In genomic region chr10:61722215-61722614, GRCm38 (mm10) we compare ENCODE assay signal across 28 mouse cellular contexts. TPM values are rescaled to one million over a fixed set of nuclear protein-coding genes. Genes with fewer than 3 reads are reported as not detected.
DNase-seq lines count a peak whose midpoint lies in the region; ATAC-seq and TF ChIP-seq lines count a peak whose summit lies in the region.
"Had no signal": no experiment of that assay in that cellular context is flagged by ENCODE, and none has a peak within 500 bp of the region (broad histone marks: within the 10 kb centered on the region; RNA-seq: fewer than 3 reads in every experiment).

No protein-coding gene starts in this region.

- DNase-seq in liver, adult 2 months (ENCODE audit: extremely low read depth, low read depth, low spot score) = peak; percentile 68
- DNase-seq in liver, embryonic 11.5 days (ENCODE audit: low spot score) = no peak
- DNase-seq in CH12.LX (ENCODE audit: extremely low read depth) = no peak
- no peak for DNase-seq in stomach, postnatal 0 days (ENCODE audit: low spot score)
- no peak for DNase-seq in B cell, adult 2 months
- DNase-seq: adrenal gland, adult 8-10 months; cerebellum, adult 18-20 months; cerebellum, adult 9-10 months; cerebellum, postnatal 14 days; gastrocnemius, postnatal 10 days; gastrocnemius, postnatal 36 days; heart, adult 2 months; heart, postnatal 36 days; kidney, adult 18-20 months had no signal

- H3K79me2 ChIP-seq in liver, adult 2 months (ENCODE audit: control insufficient read depth, insufficient read depth, low read length) = 0 out of 2 replicates have a peak, but pooled peaks cover 8% of the 10 kb centered on the region
- no peaks in the 10 kb centered on the region for H3K79me2 ChIP-seq in CH12.LX (replicated peaks; ENCODE audit: control insufficient read depth, extremely low read depth, insufficient read depth, poor library complexity, severe bottlenecking)

- H3K27ac ChIP-seq in liver, adult 2 months (replicated peaks; ENCODE audit: insufficient read depth, low read depth, low read length) = peak overlapping the region; percentile 45; the same call in 1 of the 2 replicates
- no peak overlapping the region for H3K27ac ChIP-seq in liver, embryonic 11.5 days (ENCODE audit: low read depth, low read length)
- no peak overlapping the region for H3K27ac ChIP-seq in CH12.LX (ENCODE audit: insufficient read depth, low read depth)
- peak overlapping the region; percentile 95 for H3K27ac ChIP-seq in brown adipose tissue, adult 24 weeks (replicated peaks; ENCODE audit: low read depth, low read length)
- no peak overlapping the region for H3K27ac ChIP-seq in stomach, postnatal 0 days (replicated peaks)
- H3K27ac ChIP-seq in heart, embryonic 11.5 days (ENCODE audit: low read depth, low read length) = no peak overlapping the region
- no peak overlapping the region for H3K27ac ChIP-seq in forebrain, embryonic 12.5 days
- H3K27ac ChIP-seq: embryonic facial prominence, embryonic 12.5 days; embryonic facial prominence, embryonic 15.5 days; forebrain, embryonic 15.5 days; heart, adult 2 months; heart, embryonic 10.5 days; hindbrain, embryonic 10.5 days; hindbrain, embryonic 13.5 days had no signal

- in situ Hi-C loops in CH12.LX (cut with MboI; ENCODE audit: low pct_ligation_motif_present, low pct_unique_long_range_greater_than_20kb, low sequenced_read_pairs) = no loop called here

- WGBS in liver, adult 2 months = 45% methylated on average over 3 of the region's 3 CpGs
- WGBS in liver, embryonic 11.5 days = 71% methylated on average over 3 of the region's 3 CpGs
- WGBS in stomach, postnatal 0 days = 67% methylated on average over 3 of the region's 3 CpGs
- 80% methylated on average over 3 of the region's 3 CpGs for WGBS in heart, embryonic 11.5 days (ENCODE audit: insufficient replicate concordance)
- WGBS in forebrain, embryonic 12.5 days = 85% methylated on average over 3 of the region's 3 CpGs

- no peak for TF ChIP-seq POLR2A in liver, adult 2 months (IDR thresholded peaks at IDR 0.05; ENCODE audit: extremely low read depth, insufficient read depth, low read length)
- no peak for TF ChIP-seq POLR2A in CH12.LX (IDR thresholded peaks at IDR 0.05; ENCODE audit: low read depth, low read length)

- no peak for TF ChIP-seq RAD21 in CH12.LX (IDR thresholded peaks at IDR 0.05; ENCODE audit: low read depth, low read length)

- no peak overlapping the region for H3K4me3 ChIP-seq in liver, adult 2 months (ENCODE audit: insufficient read depth, low read depth, low read length)
- no peak overlapping the region for H3K4me3 ChIP-seq in liver, embryonic 11.5 days (ENCODE audit: low read depth, low read length)
- peak overlapping the region in 1 of 3 experiments; percentile 15 for H3K4me3 ChIP-seq in CH12.LX (replicated peaks in 1 of 3; ENCODE audit: low read depth in 2 of 3, low read length in 2 of 3, poor library complexity in 1 of 3)
- H3K4me3 ChIP-seq in brown adipose tissue, adult 24 weeks (ENCODE audit: insufficient read depth, low read depth, low read length) = no peak overlapping the region
- no peak overlapping the region for H3K4me3 ChIP-seq in stomach, postnatal 0 days (ENCODE audit: low read depth, low read length)
- H3K4me3 ChIP-seq in heart, embryonic 11.5 days (ENCODE audit: low read depth, low read length) = no peak overlapping the region
- no peak overlapping the region for H3K4me3 ChIP-seq in forebrain, embryonic 12.5 days (replicated peaks)
- H3K4me3 ChIP-seq: embryonic facial prominence, embryonic 12.5 days; embryonic facial prominence, embryonic 15.5 days; forebrain, embryonic 15.5 days; heart, adult 2 months; heart, embryonic 10.5 days; hindbrain, embryonic 10.5 days; hindbrain, embryonic 13.5 days had no signal

- H3K9ac ChIP-seq in liver, adult 2 months (ENCODE audit: low read depth, low read length) = no peak overlapping the region
- H3K9ac ChIP-seq in liver, embryonic 11.5 days (ENCODE audit: low read depth, low read length) = no peak overlapping the region
- H3K9ac ChIP-seq in CH12.LX (ENCODE audit: insufficient read depth, low read depth) = peak overlapping the region; percentile 32
- H3K9ac ChIP-seq in stomach, postnatal 0 days (ENCODE audit: low read length) = no peak overlapping the region
- H3K9ac ChIP-seq in heart, embryonic 11.5 days (ENCODE audit: low read depth, low read length) = no peak overlapping the region
- no peak overlapping the region for H3K9ac ChIP-seq in forebrain, embryonic 12.5 days
- H3K9ac ChIP-seq: embryonic facial prominence, embryonic 12.5 days; embryonic facial prominence, embryonic 15.5 days; forebrain, embryonic 15.5 days; hindbrain, embryonic 13.5 days had no signal

- dilution Hi-C loops in CH12.LX (cut with MboI; ENCODE audit: extremely low pct_ligation_motif_present, extremely low pct_unique_long_range_greater_than_20kb, low sequenced_read_pairs) = no loop called here

- H3K36me3 ChIP-seq in liver, adult 2 months (ENCODE audit: control insufficient read depth, insufficient read depth, low read length) = no peaks in the 10 kb centered on the region
- H3K36me3 ChIP-seq in liver, embryonic 11.5 days (ENCODE audit: control insufficient read depth, insufficient read depth, low read length) = no peaks in the 10 kb centered on the region
- H3K36me3 ChIP-seq in CH12.LX (replicated peaks in 1 of 2; ENCODE audit: control insufficient read depth in 1 of 2, insufficient read depth in 1 of 2, low read length in 1 of 2) = peaks cover 5 to 24% of the 10 kb centered on the region in 2 experiments
- H3K36me3 ChIP-seq in stomach, postnatal 0 days (ENCODE audit: control insufficient read depth, insufficient read depth, low read length) = no peaks in the 10 kb centered on the region
- H3K36me3 ChIP-seq in heart, embryonic 11.5 days (ENCODE audit: control insufficient read depth, insufficient read depth, low read length) = no peaks in the 10 kb centered on the region
- no peaks in the 10 kb centered on the region for H3K36me3 ChIP-seq in forebrain, embryonic 12.5 days (replicated peaks)
- H3K36me3 ChIP-seq: embryonic facial prominence, embryonic 12.5 days; embryonic facial prominence, embryonic 15.5 days; forebrain, embryonic 15.5 days; hindbrain, embryonic 10.5 days; hindbrain, embryonic 13.5 days had no signal

- no peak for ATAC-seq in liver, embryonic 11.5 days (replicated peaks; ENCODE audit: low FRiP score)
- ATAC-seq in stomach, postnatal 0 days (ENCODE audit: low FRiP score, low TSS enrichment) = peak; percentile 51; the same call in 1 of the 2 replicates
- no peak for ATAC-seq in heart, embryonic 11.5 days (replicated peaks; ENCODE audit: insufficient number of reproducible peaks, low FRiP score, low TSS enrichment)
- no peak for ATAC-seq in forebrain, embryonic 12.5 days (ENCODE audit: low FRiP score)
- ATAC-seq: CD4-positive, CD25-positive, alpha-beta regulatory T cell, adult 4 months; forebrain, embryonic 15.5 days; hindbrain, embryonic 16.5 days; inflammation-experienced regulatory T-cells, adult 6 months; intestine, embryonic 16.5 days; Patski had no signal

- no peak for TF ChIP-seq CTCF in liver, adult 2 months (IDR thresholded peaks at IDR 0.05; ENCODE audit: low read depth, low read length)
- no peak for TF ChIP-seq CTCF in CH12.LX (conservative IDR thresholded peaks at IDR 0.05 in 1 of 2, IDR thresholded peaks at IDR 0.05 in 1 of 2; ENCODE audit: low read depth in 2 of 2, low read length in 2 of 2)
- TF ChIP-seq CTCF in stomach, postnatal 0 days (IDR thresholded peaks at IDR 0.05; ENCODE audit: low read depth) = no peak

- TF ChIP-seq EP300 in CH12.LX (IDR thresholded peaks at IDR 0.05; ENCODE audit: low read length) = no peak
- TF ChIP-seq EP300 in stomach, postnatal 0 days (optimal IDR thresholded peaks at IDR 0.05) = no peak

- H3K4me2 ChIP-seq in liver, embryonic 11.5 days = no peak overlapping the region
- peak overlapping the region; percentile 39 for H3K4me2 ChIP-seq in CH12.LX (ENCODE audit: insufficient read depth, low read depth, poor library complexity, severe bottlenecking)
- no peak overlapping the region for H3K4me2 ChIP-seq in stomach, postnatal 0 days (replicated peaks; ENCODE audit: low read depth)
- no peak overlapping the region for H3K4me2 ChIP-seq in heart, embryonic 11.5 days
- H3K4me2 ChIP-seq in forebrain, embryonic 12.5 days = no peak overlapping the region
- H3K4me2 ChIP-seq: embryonic facial prominence, embryonic 12.5 days; embryonic facial prominence, embryonic 15.5 days; forebrain, embryonic 15.5 days; hindbrain, embryonic 13.5 days had no signal

- H3K4me1 ChIP-seq in liver, adult 2 months (ENCODE audit: control insufficient read depth, insufficient read depth, low read length) = peaks cover 9% of the 10 kb centered on the region
- no peaks in the 10 kb centered on the region for H3K4me1 ChIP-seq in liver, embryonic 11.5 days (replicated peaks; ENCODE audit: control insufficient read depth, insufficient read depth, low read length)
- H3K4me1 ChIP-seq in CH12.LX (ENCODE audit: control insufficient read depth in 1 of 2, insufficient read depth in 2 of 2) = peaks cover 0 to 5% of the 10 kb centered on the region in 2 experiments; a peak in 2 of 4 replicates
- peaks cover 8% of the 10 kb centered on the region for H3K4me1 ChIP-seq in brown adipose tissue, adult 24 weeks (ENCODE audit: control insufficient read depth, insufficient read depth, insufficient read length, low read length)
- no peaks in the 10 kb centered on the region for H3K4me1 ChIP-seq in stomach, postnatal 0 days (replicated peaks; ENCODE audit: control insufficient read depth, insufficient read depth)
- no peaks in the 10 kb centered on the region for H3K4me1 ChIP-seq in heart, embryonic 11.5 days (ENCODE audit: control insufficient read depth, insufficient read depth, low read length)
- no peaks in the 10 kb centered on the region for H3K4me1 ChIP-seq in forebrain, embryonic 12.5 days
- H3K4me1 ChIP-seq: embryonic facial prominence, embryonic 12.5 days; embryonic facial prominence, embryonic 15.5 days; forebrain, embryonic 15.5 days; heart, embryonic 10.5 days; hindbrain, embryonic 10.5 days; hindbrain, embryonic 13.5 days had no signal

- H3K9me3 ChIP-seq in liver, embryonic 11.5 days (ENCODE audit: control insufficient read depth, low read length) = no peaks in the 10 kb centered on the region
- H3K9me3 ChIP-seq in CH12.LX (replicated peaks; ENCODE audit: low read length) = no peaks in the 10 kb centered on the region
- H3K9me3 ChIP-seq in stomach, postnatal 0 days (ENCODE audit: control insufficient read depth, low read length) = no peaks in the 10 kb centered on the region
- H3K9me3 ChIP-seq in heart, embryonic 11.5 days (replicated peaks; ENCODE audit: control insufficient read depth, low read length) = no peaks in the 10 kb centered on the region
- no peaks in the 10 kb centered on the region for H3K9me3 ChIP-seq in forebrain, embryonic 12.5 days
- H3K9me3 ChIP-seq: embryonic facial prominence, embryonic 12.5 days; embryonic facial prominence, embryonic 15.5 days; forebrain, embryonic 15.5 days; heart, embryonic 10.5 days; hindbrain, embryonic 10.5 days; hindbrain, embryonic 13.5 days had no signal

- H3K27me3 ChIP-seq in liver, adult 2 months (ENCODE audit: control insufficient read depth, insufficient read depth, low read length) = no peaks in the 10 kb centered on the region
- H3K27me3 ChIP-seq in liver, embryonic 11.5 days (replicated peaks; ENCODE audit: control insufficient read depth, insufficient read depth, low read length) = no peaks in the 10 kb centered on the region
- no peaks in the 10 kb centered on the region for H3K27me3 ChIP-seq in CH12.LX (replicated peaks)
- no peaks in the 10 kb centered on the region for H3K27me3 ChIP-seq in stomach, postnatal 0 days (ENCODE audit: control insufficient read depth, insufficient read depth, low read length)
- H3K27me3 ChIP-seq in heart, embryonic 11.5 days (ENCODE audit: control insufficient read depth, insufficient read depth, low read length) = no peaks in the 10 kb centered on the region
- H3K27me3 ChIP-seq in forebrain, embryonic 12.5 days = 0 out of 2 replicates have a peak, but pooled peaks cover 4% of the 10 kb centered on the region
- H3K27me3 ChIP-seq: embryonic facial prominence, embryonic 12.5 days; embryonic facial prominence, embryonic 15.5 days; forebrain, embryonic 15.5 days; Patski had no signal

RNA-seq across cellular contexts. Expression of gene Aifm2, which starts 7.2 kb away (rescaled TPM):
- total RNA-seq in liver, adult 2 months (2014; rRNA removed) = 19.8 and 22.4 TPM in 2 replicates
- polyA plus RNA-seq in liver, adult 2 months (2012; rRNA removed) = 19.3 and 23.2 TPM in 2 replicates
- 9.1 and 9.3 TPM in 2 replicates for polyA plus RNA-seq in liver, embryonic 11.5 days (2014; fragmentation: Nextera tagmentation; extraction: Ambion mirVana)
- 15.4 and 17.9 TPM in 2 replicates for total RNA-seq in CH12.LX (2012; rRNA removed)
- total RNA-seq in CH12.LX (2014; rRNA removed) = 10.1 and 11.2 TPM in 2 replicates
- 12.4 and 16.7 TPM in 2 replicates for polyA plus RNA-seq in CH12.LX (2012; ENCODE audit: insufficient read length, low read depth)
- polyA plus RNA-seq in brown adipose tissue, adult 24 weeks (2012; ENCODE audit: insufficient read depth, insufficient read length, missing spikeins) = 261 and 314 TPM in 2 replicates
- polyA plus RNA-seq in stomach, postnatal 0 days (2015; fragmentation: Nextera tagmentation; extraction: Ambion mirVana) = 9.2 and 9.4 TPM in 2 replicates
- 15.6 and 18.9 TPM in 2 replicates for polyA plus RNA-seq in heart, embryonic 11.5 days (2014; fragmentation: Nextera tagmentation; extraction: Ambion mirVana)
- polyA plus RNA-seq in forebrain, embryonic 12.5 days (2016; fragmentation: Nextera tagmentation; extraction: Ambion mirVana) = 5.8 and 6.1 TPM in 2 replicates

RNA-seq across cellular contexts. Expression of gene Tysnd1, which starts 26.9 kb away (rescaled TPM):
- 26.8 and 31.3 TPM in 2 replicates for total RNA-seq in liver, adult 2 months (2014; rRNA removed)
- polyA plus RNA-seq in liver, adult 2 months (2012; rRNA removed) = 111 and 123 TPM in 2 replicates
- polyA plus RNA-seq in liver, embryonic 11.5 days (2014; fragmentation: Nextera tagmentation; extraction: Ambion mirVana) = 39.0 and 47.4 TPM in 2 replicates
- total RNA-seq in CH12.LX (2012; rRNA removed) = 38.9 and 39.4 TPM in 2 replicates
- total RNA-seq in CH12.LX (2014; rRNA removed) = 20.5 and 23.2 TPM in 2 replicates
- 42.2 and 45.1 TPM in 2 replicates for polyA plus RNA-seq in CH12.LX (2012; ENCODE audit: insufficient read length, low read depth)
- polyA plus RNA-seq in brown adipose tissue, adult 24 weeks (2012; ENCODE audit: insufficient read depth, insufficient read length, missing spikeins) = 47.1 and 58.6 TPM in 2 replicates
- polyA plus RNA-seq in stomach, postnatal 0 days (2015; fragmentation: Nextera tagmentation; extraction: Ambion mirVana) = 18.5 and 20.9 TPM in 2 replicates
- 24.5 and 25.1 TPM in 2 replicates for polyA plus RNA-seq in heart, embryonic 11.5 days (2014; fragmentation: Nextera tagmentation; extraction: Ambion mirVana)
- polyA plus RNA-seq in forebrain, embryonic 12.5 days (2016; fragmentation: Nextera tagmentation; extraction: Ambion mirVana) = 28.4 and 28.9 TPM in 2 replicates

RNA-seq across cellular contexts. Expression of gene Sar1a, which starts 42.1 kb away (rescaled TPM):
- 73.0 and 76.2 TPM in 2 replicates for total RNA-seq in liver, adult 2 months (2014; rRNA removed)
- polyA plus RNA-seq in liver, adult 2 months (2012; rRNA removed) = 44.9 and 53.2 TPM in 2 replicates
- 166 and 177 TPM in 2 replicates for polyA plus RNA-seq in liver, embryonic 11.5 days (2014; fragmentation: Nextera tagmentation; extraction: Ambion mirVana)
- total RNA-seq in CH12.LX (2012; rRNA removed) (97.1 and 121 TPM in 2 replicates), CH12.LX (2014; rRNA removed) (184 and 187 TPM in 2 replicates)
- 128 and 166 TPM in 2 replicates for polyA plus RNA-seq in CH12.LX (2012; ENCODE audit: insufficient read length, low read depth)
- 79.8 and 89.1 TPM in 2 replicates for polyA plus RNA-seq in brown adipose tissue, adult 24 weeks (2012; ENCODE audit: insufficient read depth, insufficient read length, missing spikeins)
- polyA plus RNA-seq in stomach, postnatal 0 days (2015; fragmentation: Nextera tagmentation; extraction: Ambion mirVana) = 135 and 146 TPM in 2 replicates
- 182 and 200 TPM in 2 replicates for polyA plus RNA-seq in heart, embryonic 11.5 days (2014; fragmentation: Nextera tagmentation; extraction: Ambion mirVana)
- 216 and 221 TPM in 2 replicates for polyA plus RNA-seq in forebrain, embryonic 12.5 days (2016; fragmentation: Nextera tagmentation; extraction: Ambion mirVana)

Comparison
In these comparisons a context has a peak if more than half of its experiments do, and no peak if none do; other contexts are left out.
1. H3K27ac ChIP-seq: peak in liver, adult 2 months (single experiment) and brown adipose tissue, adult 24 weeks (single experiment); none in liver, embryonic 11.5 days (single experiment), CH12.LX (single experiment), stomach, postnatal 0 days (single experiment), heart, embryonic 11.5 days (single experiment) and forebrain, embryonic 12.5 days (single experiment).
2. RNA of gene Aifm2, which starts 7.2 kb away (polyA plus RNA-seq): 261 to 314 TPM in brown adipose tissue, adult 24 weeks; 19.3 to 23.2 TPM in liver, adult 2 months, 15.6 to 18.9 TPM in heart, embryonic 11.5 days, 12.4 to 16.7 TPM in CH12.LX, 9.1 to 9.3 TPM in liver, embryonic 11.5 days, 9.2 to 9.4 TPM in stomach, postnatal 0 days and 5.8 to 6.1 TPM in forebrain, embryonic 12.5 days; every median in the first group is over 10 times any median in the second.